Mouse (Mus musculus): Measurements from ENCODE around the gene Selenon. TPM values are rescaled to one million over a fixed set of nuclear protein-coding genes. Genes with fewer than 3 reads are reported as not detected.

Gene Selenon
- total RNA-seq, 2 experiments from 2014 or later, result 21.0 to 22.2 TPM

GRCm38 (mm10) chr4:134489986-134490665, 61.8 kb downstream of the Selenon start:
- no peak for DNase-seq (ENCODE audit: low spot score)
- intact Hi-C loops (cut with DNase I), result no loop called here

DNA sequence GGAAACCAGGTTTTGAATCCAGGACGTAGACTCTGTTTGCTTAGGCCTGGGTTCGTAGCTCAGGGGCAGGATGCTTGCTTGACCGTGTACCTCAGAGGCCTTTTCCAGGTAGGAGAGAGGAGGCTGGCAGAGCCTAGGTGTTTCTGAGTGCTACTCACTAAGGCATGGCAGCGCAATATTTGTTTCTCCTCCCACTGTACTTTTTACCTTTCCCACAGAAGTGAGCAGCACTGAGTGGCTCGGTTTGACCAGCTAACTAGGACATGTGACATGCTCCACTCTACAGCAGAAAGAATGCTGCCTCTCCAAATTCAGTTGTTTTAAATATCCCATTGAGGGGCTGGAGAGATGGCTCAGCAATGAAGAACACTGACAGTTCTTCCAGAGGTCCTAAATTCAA, 63.8 kb downstream of the Selenon start:
- DNase-seq (ENCODE audit: low spot score), result no peak
- intact Hi-C loops (cut with DNase I), result no loop called here

Small RNA genes within 50 kb of the gene (microRNA-seq; reads per million reads assigned to microRNA genes)
- not detected for gene Mir6403

Other genes starting within 250 kb of the Selenon start
- 100 to 1,000 TPM; 215 to 229 TPM for gene Trim63, start 237.0 kb downstream of the Selenon start, total RNA-seq (2021)
- under 1 TPM; 0.31 to 0.36 TPM for gene Slc30a2, start 209.0 kb downstream of the Selenon start, total RNA-seq (2021)
- 10 to 100 TPM; 18.0 to 19.4 TPM for gene Extl1, start 168.3 kb downstream of the Selenon start, total RNA-seq (2021)
- gene Pafah2, start 155.8 kb downstream of the Selenon start, total RNA-seq (2021), result 1 to 10 TPM; 7.6 to 9.2 TPM
- gene Stmn1, start 83.8 kb downstream of the Selenon start, total RNA-seq (2021), result 10 to 100 TPM; 24.5 to 26.4 TPM
- 10 to 100 TPM; 16.9 to 17.4 TPM for gene Paqr7, start 55.5 kb downstream of the Selenon start, total RNA-seq (2021)
- under 1 TPM; 0.34 to 0.47 TPM for gene Aunip, start 41.2 kb downstream of the Selenon start, total RNA-seq (2021)
- 100 to 1,000 TPM; 178 to 185 TPM for gene Mtfr1l, start 16.8 kb downstream of the Selenon start, total RNA-seq (2021)
- gene Man1c1, start 152.1 kb upstream of the Selenon start, total RNA-seq (2021), result 10 to 100 TPM; 21.0 to 25.0 TPM
- 10 to 100 TPM; 14.1 to 15.5 TPM for gene Ldlrap1, start 215.9 kb upstream of the Selenon start, total RNA-seq (2021)